Mouse (Mus musculus): ENCODE results near the gene Alx3. TPM values are rescaled to one million over a fixed set of nuclear protein-coding genes. Genes with fewer than 3 reads are reported as not detected.

Alx3 gene
- not detected for total RNA-seq (2021)
- long read RNA-seq, experiment 1, partial matches to known transcripts, result 0 of 1 reads
- long read RNA-seq, experiment 1, other reads (novel, unspliced or antisense), result 0 of 1 reads
- long read RNA-seq, experiment 2, result 0 reads

DNA sequence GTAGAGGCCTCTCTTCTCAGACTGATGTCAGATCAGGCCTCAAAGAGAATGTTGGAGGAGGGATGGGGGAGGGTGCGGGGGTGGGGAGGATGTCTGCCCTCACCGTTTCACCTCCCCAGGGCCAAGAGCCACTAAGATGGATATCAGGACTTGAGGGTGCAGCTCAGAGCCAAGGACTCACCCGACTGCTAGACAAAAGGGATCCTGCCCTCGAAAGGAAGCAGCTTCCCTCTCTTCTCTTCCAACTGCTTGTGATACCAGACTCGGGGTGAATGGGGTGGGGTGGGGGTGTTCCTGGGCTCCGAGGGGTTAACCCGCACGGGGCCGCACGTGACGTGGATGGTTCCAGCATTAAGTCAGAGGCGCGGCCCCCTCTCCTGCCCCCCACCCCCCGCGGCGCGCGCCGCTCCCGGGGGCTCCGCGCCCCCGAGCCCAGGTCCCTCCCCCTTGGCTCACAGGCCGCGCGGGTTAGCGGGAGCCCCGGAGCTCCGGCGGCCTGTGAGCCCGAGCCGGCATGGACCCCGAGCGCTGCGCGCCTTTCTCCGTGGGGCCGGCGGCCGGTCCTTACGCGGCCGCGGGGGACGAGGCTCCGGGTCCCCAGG is at the start of gene Alx3:
TSS of gene Alx3 (plus strand) at position 370 of the 602 bp plus-strand sequence.
- no peak for DNase-seq (ENCODE audit: low spot score in 2 of 2)

DNA sequence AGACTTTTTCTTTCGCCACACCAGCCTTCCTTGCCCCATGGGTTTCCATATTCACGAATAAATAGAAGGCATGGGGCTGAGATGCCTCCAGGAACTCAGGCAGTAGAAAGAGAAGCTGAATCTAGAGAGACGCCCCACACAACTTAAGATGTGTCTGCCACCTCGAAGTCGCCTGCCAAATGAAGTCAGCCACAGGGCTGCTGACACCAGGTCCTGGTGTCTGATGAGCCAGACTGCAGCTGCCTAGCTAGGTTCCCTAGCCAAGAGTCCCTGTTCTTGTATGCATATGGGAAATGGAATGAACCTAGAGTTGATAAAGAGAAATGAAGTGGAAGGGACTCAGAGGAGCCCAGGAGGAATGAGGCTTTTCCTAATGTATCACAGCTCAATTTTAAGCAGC is 49.6 kb upstream of the Alx3 start:
- DNase-seq (ENCODE audit: low spot score in 2 of 2), result no peak

DNA sequence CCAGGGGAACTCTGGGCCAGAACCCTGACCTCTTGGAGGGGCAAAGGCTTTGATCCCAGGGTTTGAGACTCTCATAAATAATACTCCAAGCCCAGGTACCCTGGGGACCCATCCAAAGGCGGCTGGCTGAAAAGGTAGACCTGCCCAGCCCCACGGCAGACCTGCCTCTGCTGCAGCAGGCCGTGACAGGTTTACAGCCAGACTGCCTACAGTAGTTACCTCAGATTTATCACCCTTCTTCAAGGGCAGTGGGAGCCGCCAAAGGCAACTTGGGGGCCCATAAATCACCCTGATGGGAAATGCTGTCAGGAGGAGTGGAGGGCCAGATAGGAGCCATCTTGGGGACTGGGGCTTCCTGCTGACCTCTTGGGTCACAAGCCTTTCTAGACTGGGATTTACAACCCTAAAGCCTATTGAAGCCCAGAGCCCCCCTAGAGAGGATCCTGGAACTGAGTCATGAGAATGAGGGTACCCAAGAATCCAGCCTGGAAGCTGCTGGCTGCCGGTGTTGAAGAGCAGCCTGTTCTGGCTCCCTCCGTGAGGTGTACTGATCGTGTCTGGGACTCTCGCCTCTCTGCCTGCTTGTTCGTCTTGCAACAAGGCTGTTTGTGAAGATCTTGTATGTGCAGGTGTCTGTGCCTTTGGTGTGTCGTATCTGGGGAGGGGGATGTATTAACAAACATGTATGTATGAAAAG is 49.0 kb upstream of the Alx3 start:
- DNase-seq (ENCODE audit: low spot score in 2 of 2), result no peak

DNA sequence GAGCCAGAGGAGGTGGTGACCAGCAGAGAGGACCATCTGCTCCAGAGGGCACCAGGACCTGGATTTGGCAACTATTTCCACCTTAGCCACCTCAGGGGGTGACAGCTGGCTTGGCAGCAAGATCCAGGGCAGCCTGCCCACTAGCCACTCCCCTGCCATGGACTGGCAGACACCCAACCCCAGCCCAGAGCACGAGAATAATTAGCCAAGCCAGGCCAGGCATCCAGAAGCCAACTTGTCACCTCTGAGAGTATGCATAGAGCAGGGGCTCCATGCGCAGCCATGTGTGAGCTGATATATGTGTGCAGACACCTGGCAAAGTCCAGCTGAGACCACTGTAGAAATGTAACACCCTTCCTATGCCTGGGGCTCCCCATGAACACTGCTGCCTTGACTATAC is 47.9 kb upstream of the Alx3 start:
- no peak for DNase-seq (ENCODE audit: low spot score in 2 of 2)

DNA sequence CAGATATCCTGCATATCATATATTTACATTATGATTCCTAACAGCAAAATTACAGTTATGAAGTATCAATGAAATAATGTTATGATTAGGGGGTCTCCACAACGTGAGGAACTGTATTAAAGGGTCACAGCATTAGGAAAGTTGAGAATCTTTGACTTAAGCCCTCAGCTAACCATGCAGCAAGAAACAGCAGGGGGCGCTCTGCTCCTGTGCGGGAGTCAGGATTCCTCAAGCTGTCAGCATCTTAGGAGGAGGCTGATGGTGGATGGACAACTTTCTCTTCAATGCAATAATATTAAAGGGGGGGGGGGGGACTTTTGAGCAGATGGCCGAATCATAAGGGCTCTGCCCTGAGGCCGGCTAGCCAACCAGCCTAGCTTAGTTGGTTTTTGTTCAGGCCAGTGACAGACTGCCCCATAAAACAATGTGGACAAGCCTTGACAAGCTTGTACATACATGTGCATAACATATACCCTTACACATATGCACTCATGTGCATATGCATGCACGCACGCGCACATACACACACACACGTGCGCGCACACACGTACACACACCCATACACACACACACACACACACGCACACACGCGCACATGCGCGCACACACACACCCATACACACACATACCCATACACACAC is 44.3 kb upstream of the Alx3 start:
- DNase-seq (ENCODE audit: low spot score in 2 of 2), result peak in 1 of 2 experiments; percentile 65

DNA sequence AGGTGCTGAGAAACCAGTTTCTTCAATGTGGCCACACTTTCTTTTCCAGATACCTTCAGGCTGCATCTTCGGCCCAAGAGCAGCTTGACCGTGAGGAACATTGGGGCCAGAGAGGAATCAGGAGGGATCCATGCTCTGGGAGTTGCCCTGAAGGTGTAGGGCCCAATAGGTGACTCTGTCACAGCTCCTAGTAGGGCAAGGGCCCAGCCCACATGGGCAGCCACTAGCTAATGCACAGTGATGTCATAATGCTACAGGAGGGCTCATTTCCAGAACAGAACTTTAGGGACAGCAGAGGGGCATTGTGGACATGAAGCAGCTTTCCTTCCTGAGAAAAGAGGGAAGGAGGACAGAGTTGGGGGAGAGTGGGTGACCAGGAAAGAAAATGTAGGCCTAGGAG is 40.0 kb upstream of the Alx3 start, which contains the start of gene Ubl4b:
TSS of gene Ubl4b (minus strand) at position 232 of the 400 bp plus-strand sequence.
- no peak for DNase-seq (ENCODE audit: low spot score in 2 of 2)

DNA sequence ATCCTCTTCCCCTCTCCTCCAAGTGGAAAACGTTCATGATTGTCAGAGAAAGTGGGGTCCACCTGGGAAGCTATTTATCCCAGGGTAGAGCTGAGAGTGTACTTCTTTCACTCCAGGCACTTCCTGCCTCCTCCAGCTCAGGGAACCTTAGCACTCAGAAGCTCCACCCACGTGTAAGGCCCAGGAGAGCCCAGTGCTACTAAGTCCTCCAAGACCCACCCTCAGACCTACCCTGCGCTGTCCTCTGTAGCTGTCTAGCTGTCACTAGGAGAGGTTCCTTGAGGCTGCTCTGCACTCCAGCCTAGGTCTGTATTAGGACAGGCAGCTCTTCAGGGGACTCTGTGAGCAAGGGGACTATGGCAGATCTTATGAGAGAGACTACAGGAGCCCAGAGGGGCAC is 36.1 kb upstream of the Alx3 start:
- DNase-seq (ENCODE audit: low spot score in 2 of 2), result no peak

DNA sequence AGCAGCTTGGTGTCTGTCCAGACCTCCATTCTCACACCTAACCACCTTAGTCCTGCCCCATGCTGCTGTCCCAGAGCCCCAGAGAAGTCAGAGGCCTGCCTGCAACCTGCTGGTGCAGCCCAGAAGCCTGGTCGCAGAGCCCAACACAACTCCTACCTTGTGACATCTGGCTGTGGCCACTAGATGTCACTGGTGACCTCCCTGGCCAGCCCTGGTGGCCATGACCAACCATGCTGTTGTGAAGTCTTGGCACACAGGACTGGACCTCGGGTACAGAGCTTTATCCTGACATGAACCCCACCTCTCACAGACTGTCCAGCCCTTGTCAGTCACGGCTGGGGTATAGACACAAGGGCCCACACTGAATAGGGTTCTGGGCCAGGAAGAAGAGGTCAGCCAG is 35.6 kb upstream of the Alx3 start:
- DNase-seq (ENCODE audit: low spot score in 2 of 2), result peak; percentile 41 to 78

DNA sequence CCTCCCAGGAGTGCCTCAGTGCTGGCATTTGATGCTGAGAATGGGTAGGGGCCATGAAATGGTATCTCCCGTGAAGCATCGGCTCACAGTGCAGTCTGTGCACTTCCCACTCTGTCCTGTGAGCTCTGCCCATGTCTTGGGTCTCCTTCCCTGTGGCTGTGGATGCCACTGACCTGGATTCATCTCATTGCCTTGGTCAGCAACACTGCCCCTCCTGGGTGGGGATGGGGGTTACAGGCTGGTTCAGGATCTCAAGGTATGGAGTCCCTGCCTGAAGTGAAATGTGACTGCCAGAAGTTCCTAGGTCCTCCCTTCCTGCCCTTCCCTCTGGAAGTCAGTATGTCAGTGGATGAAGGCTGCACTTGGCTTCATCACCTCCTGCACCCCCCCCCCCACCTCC is 32.7 kb upstream of the Alx3 start:
- DNase-seq (ENCODE audit: low spot score in 2 of 2), result no peak

DNA sequence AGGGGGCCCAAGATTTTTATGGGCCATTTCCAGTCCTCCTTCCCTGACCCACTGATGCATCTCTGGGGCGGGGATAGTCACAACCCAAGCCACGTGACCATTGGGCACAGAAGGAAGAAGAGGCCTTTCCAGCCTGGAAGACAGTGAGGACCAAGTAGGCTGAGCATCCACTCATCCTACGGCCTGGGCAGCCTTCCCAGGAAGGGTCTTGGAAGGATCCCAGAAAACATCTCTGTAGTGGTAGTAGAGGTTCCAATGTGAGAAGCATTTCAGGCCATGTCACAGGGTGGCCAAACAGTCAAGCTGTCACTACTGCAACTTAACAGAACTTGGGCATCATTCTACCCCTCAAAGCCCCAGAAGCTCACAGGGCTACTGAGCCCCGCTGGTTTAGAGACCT is 32.2 kb upstream of the Alx3 start:
- no peak for DNase-seq (ENCODE audit: low spot score in 2 of 2)

DNA sequence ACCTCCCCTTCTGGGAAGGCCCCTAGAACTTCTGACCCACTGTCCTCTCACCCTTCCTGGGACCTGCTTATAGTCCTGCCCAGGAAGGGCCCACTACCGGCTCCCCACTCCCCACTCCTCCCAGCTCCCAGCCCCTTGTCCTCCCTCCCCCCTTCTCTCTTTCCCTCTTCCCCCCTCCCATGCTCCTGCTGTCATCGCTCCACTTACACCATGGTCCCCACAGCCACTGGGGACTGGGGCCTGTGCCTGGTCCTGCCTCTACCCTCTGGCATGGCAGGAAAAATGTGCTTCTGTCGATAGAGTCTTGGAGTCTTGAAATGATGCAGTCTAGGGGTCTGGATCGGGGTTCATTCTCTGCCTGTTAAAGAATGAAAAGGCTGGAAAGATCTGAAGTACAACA is 31.0 kb upstream of the Alx3 start:
- no peak for DNase-seq (ENCODE audit: low spot score in 2 of 2)

DNA sequence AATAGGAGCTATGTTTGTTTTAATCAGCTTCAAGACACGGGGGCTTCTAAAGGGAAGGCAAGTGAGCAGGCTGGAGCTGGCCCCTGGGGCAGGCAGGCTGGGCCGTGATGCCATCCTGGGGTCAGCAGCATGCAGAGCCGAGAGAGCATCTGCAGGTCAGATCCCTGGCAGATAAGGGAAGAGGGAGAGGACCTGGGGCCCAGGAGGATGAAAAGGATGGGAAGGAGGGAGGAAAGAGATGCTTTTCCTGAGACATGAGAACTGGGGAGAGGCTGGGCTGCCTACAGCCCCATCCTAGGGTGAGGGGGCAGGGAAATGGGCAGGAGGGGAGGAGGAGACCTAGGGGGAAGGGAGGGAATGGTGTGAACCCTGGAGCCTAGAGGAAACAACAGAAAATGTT is 29.5 kb upstream of the Alx3 start:
- DNase-seq (ENCODE audit: low spot score in 2 of 2), result no peak

DNA sequence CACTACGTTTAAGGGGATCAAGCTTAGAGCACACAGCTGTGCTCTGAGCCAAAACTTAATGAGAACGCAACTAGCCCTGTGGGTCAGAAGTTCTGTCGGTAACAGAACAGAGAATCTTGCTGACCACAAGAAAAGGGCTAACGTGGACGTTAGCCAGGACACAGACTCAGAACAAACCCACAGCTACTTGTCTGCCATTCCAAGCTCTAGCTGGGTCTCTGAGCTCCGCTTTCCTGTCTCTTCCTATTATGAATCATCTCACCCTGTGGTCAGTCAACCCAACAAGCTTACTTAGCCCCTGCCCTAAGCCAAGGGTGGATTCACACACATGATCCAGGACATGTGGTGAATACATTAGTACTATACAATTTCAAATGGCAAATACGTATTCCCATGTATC is 27.1 kb upstream of the Alx3 start:
- DNase-seq (ENCODE audit: low spot score in 2 of 2), result no peak

DNA sequence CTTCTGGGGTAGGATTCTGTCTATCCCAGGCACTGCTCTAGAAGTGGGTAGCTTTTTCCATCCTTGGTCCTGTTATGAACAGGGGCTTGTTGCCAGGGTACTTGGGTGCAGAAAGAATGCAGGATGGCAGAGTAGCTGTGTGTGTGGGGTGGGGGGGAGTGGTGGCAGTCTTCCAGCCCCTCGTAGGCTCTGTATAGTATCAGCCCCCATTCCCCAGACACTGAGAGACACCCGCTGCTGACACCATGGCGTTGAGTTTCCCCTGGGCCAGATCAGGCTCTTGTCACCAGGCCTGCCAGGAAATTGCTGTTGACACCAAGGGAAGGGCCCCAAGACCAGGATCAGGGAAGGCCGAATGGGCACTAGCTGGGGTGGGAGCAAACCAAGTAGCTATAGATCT is 26.1 kb upstream of the Alx3 start:
- DNase-seq (ENCODE audit: low spot score in 2 of 2), result no peak

DNA sequence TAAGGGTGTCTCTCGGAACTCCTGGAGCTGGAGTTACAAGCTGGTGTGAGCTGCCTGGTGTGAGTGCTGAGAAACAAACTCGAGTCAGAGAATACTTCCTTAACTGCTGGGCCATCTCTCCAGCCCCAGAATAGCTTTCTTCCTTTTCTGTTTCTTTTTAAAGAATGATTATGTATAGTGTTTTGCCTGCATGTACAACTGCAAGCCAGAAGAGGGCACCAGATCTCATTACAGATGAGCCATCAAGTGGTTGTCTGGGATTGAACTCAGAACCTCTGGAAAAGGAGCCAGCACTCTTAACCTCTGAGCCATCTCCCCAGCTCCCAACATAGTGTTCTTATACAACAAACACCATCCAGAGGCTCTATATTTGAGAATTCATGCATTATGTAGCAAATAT is 23.6 kb upstream of the Alx3 start:
- no peak for DNase-seq (ENCODE audit: low spot score in 2 of 2)

DNA sequence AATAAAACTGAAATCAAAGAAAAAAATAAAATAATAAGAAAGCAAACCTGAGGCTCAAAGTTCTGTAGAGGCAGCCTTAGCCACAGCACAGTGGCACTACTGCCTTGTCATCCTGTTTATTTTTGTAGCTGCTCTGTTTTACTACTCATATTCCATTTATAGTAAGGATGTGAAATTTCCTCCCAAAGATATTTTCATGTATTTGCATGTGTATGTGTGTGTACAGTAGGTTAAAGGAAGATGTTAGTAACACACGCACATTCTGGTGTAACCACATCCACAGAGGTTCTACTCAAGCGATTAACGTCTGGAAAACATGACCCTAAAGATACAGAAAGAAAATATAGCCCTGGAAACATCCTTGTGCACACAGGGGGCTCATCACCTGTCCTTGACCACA is 18.0 kb upstream of the Alx3 start:
- DNase-seq (ENCODE audit: low spot score in 2 of 2), result no peak

DNA sequence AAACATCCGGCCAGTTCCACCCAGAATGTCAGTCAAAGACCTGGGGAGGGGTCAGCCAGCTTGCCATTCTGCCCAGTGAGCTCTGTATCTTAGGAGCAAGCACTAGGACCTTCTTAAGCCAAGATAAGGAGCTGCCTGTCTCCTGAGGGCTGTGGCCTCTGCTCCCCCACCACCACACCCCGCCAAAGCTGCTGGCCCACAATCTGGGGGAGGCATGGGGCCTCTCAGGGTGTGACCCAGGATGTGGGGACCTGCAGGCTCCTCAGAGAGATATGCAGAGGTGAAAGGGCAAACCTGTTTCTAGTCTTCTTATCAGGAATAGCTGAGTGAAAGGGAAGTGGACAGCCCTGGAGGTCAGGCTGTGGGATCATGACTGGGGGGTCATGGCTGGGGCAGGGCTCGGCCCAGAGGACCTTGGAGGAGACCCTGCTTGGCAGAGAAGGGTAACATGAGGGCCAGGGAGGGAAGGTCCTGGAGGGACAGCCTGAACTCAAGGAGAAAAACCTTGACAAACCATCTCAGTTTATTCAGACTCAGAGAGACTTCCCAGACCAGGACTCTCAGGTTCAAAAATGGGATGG is 16.9 kb upstream of the Alx3 start:
- no peak for DNase-seq (ENCODE audit: low spot score in 2 of 2)

DNA sequence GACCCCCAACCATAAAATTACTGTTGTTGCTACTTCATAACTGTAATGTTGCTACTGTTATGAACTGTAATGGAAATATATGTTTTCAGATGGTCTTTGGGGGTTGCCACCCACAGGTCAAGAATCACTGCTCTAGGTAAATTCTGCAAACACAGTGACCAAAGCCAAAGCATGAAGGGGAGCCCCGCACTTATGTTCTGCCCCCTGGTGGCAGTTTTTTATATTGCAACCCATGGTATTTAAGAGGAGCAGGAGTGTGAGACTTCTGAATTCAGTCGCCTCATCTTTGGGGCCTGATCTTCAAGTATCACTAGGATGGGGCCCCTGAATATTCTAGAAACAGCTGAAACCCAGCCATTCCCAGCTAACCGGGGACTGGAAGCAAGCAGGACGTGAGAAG is 15.4 kb upstream of the Alx3 start:
- peak in 1 of 2 experiments; percentile 67 for DNase-seq (ENCODE audit: low spot score in 2 of 2)

DNA sequence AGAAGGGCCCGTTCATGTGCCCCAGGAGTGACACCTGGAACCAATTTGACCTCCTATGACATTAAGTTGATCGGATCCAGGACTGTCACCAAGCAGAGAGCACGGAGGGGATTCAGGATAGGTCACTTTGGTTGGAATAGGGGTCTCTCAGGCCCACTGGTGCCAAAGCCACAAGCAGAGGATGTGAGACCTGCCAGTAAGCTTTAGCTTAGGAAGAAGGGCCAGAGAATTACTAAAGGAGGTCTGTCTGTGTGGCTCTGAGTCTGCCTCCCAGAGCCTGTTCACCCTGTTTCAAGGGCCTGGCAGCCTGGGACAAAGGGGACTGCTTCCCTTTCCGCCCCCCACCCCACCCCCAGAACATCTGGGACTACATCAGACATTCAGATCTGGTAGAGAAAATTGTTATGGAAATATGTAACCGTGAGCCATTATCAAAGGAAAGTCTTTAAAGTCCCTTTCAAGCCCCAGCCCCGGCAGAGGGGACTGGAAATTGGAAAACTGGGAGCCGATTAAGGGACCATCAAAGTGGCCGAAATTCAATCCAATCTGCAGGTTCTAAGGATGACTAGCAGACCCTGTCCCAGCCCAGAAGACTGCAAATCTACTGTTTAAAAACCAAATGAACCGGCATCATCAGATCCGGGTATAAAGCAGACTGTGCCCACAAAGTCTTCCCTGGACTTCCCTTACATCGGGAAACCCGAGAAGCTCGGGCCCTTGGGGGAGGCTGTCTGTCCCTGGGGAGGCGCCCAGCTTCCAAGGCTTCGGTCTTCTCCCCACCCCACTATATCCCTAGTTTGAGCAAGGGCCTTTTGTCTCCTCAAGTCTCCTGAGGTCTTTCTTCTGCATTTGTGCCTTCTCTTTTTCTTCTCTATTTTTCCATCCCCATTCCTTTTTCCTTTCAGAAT is 13.5 kb upstream of the Alx3 start:
- DNase-seq (ENCODE audit: low spot score in 2 of 2), result no peak

DNA sequence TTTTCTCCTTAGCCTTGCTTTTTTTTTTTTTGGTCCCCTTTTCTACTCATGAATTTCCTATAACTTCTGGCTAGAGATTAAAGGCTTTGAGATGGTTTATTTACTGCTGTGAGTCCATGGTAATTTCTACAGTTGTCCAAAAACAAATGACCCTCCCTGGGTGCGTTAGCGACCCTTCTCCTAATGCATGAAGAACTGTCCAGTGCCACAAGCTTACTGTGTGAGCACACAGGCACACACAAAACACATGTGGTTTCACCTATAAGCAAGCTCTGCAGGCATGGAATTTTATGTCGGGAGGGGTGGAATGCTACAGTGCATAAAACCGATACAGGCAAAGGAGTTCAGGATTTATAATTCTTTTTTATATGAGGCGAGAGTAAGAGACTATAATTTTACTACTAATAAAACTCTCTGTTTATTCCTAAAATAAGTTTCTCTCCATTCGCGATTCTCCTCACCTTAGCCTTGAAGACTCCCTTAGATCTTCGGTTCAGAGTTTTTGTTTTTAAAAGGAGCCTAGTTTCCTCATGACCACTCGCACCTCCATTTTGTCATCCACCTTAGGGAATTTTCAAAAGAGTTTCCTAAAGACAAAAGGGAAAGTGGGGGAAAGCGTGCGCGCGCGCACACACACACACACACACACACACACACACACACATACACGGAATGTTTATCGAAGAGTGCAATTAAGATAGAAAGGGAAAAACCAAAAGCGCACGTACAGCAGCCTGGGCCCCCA is 12.5 kb upstream of the Alx3 start:
- DNase-seq (ENCODE audit: low spot score in 2 of 2), result no peak
